Mouse (Mus musculus) liver, embryonic 13.5 days (tissue): ENCODE measurements around the gene Krtap11-1. TPM values are rescaled to one million over a fixed set of nuclear protein-coding genes. Genes with fewer than 3 reads are reported as not detected.

Experiments
- ATAC-seq: fragments of 200-750 bp; cut with Nextera tagmentation; 2 replicates; pipeline ENCODE4 v1.8.0; 2017; ENCODE audit warnings: low read depth, mild to moderate bottlenecking, moderate number of reproducible peaks, moderate library complexity
- DNase-seq: peaks from one replicate; pipeline ENCODE4 v3.0.0; 2022
- H3K27ac ChIP-seq: fragments of 300-500 bp; sonication (generic); 2 replicates; pipeline ENCODE4 v1.5.1; 2015; ENCODE audit warnings: moderate library complexity, mild to moderate bottlenecking, inconsistent platforms
- H3K27me3 ChIP-seq: fragments of 300-500 bp; sonication (generic); 2 replicates; pipeline ENCODE4 v1.6.1; 2015; ENCODE audit warnings: mild to moderate bottlenecking, inconsistent platforms
- H3K36me3 ChIP-seq: fragments of 300-500 bp; sonication (generic); 2 replicates; pipeline ENCODE4 v1.6.1; 2015; ENCODE audit warnings: mild to moderate bottlenecking, inconsistent platforms
- H3K4me1 ChIP-seq: fragments of 300-500 bp; sonication (generic); replicated peaks from 2 replicates; pipeline ENCODE4 v1.6.1; 2015; ENCODE audit warnings: inconsistent platforms
- H3K4me2 ChIP-seq: fragments of 300-500 bp; sonication (generic); 2 replicates; pipeline ENCODE4 v1.6.1; 2015; ENCODE audit warnings: inconsistent platforms, mild to moderate bottlenecking, moderate library complexity
- H3K4me3 ChIP-seq: fragments of 300-500 bp; sonication (generic); replicated peaks from 2 replicates; pipeline ENCODE4 v1.5.1; 2015; ENCODE audit warnings: mild to moderate bottlenecking, inconsistent platforms
- H3K9ac ChIP-seq: fragments of 300-500 bp; sonication (generic); 2 replicates; pipeline ENCODE4 v1.6.1; 2015; ENCODE audit warnings: mild to moderate bottlenecking, inconsistent platforms
- H3K9me3 ChIP-seq: fragments of 300-500 bp; sonication (generic); replicated peaks from 2 replicates; pipeline ENCODE4 v1.6.1; 2016; ENCODE audit warnings: inconsistent platforms
- WGBS: fragments of 180-500 bp; shearing (Covaris S2); methylation state at CpG from one replicate; pipeline ENCODE4 v1.1.7; 2015; ENCODE audit not compliant: insufficient replicate concordance; 5-methylcytosine and 5-hydroxymethylcytosine counted together
- polyA plus RNA-seq: library from polyadenylated mRNA; unstranded; fragments of >200 nt; fragmentation: Nextera tagmentation; extraction: Ambion mirVana; gene quantifications from 2 replicates; pipeline ENCODE4 v1.2.1, GENCODE M21; 2015

Krtap11-1 gene
- polyA plus RNA-seq, 1 experiment from 2014 or later, result not detected

- Histone ChIP-seq H3K9me3 (no peaks in the 10 kb centered on the region), H3K4me3 (no peak overlapping the region), H3K36me3 (no peaks in the 10 kb centered on the region), H3K27ac (no peak overlapping the region), H3K9ac (no peak overlapping the region), H3K4me2 (no peak overlapping the region), H3K4me1 (no peaks in the 10 kb centered on the region), H3K27me3 (no peaks in the 10 kb centered on the region)
- DNase-seq (no peak), ATAC-seq (no peak)
- 72% methylated on average over 6 of the region's 6 CpGs for WGBS
These were observed 1.8 kb downstream of the Krtap11-1 start for GRCm38 (mm10) chr16:89569136-89569535.

- 57% methylated on average over 7 of the region's 7 CpGs for WGBS
- Histone ChIP-seq H3K4me1 (no peaks in the 10 kb centered on the region), H3K9ac (no peak overlapping the region), H3K27ac (no peak overlapping the region), H3K4me2 (no peak overlapping the region), H3K36me3 (no peaks in the 10 kb centered on the region), H3K4me3 (no peak overlapping the region), H3K9me3 (no peaks in the 10 kb centered on the region), H3K27me3 (no peaks in the 10 kb centered on the region)
- ATAC-seq, result no peak
- DNase-seq, result no peak
These were observed 2.8 kb downstream of the Krtap11-1 start for GRCm38 (mm10) chr16:89568141-89568540.

GRCm38 (mm10) chr16:89550298-89550697 is 20.7 kb downstream of the Krtap11-1 start:
- H3K9ac ChIP-seq, result no peak overlapping the region
- no peaks in the 10 kb centered on the region for H3K27me3 ChIP-seq
- no peaks in the 10 kb centered on the region for H3K4me1 ChIP-seq
- no peaks in the 10 kb centered on the region; the same call in 1 of the 2 replicates for H3K9me3 ChIP-seq
- ATAC-seq (no peak), DNase-seq (no peak)
- no peak overlapping the region for H3K27ac ChIP-seq
- H3K4me3 ChIP-seq, result no peak overlapping the region
- no peaks in the 10 kb centered on the region for H3K36me3 ChIP-seq
- H3K4me2 ChIP-seq, result no peak overlapping the region

GRCm38 (mm10) chr16:89538031-89538484 is 32.9 kb downstream of the Krtap11-1 start:
- WGBS, result 70% methylated on average over 5 of the region's 5 CpGs
- H3K9me3 ChIP-seq, result peaks cover 4% of the 10 kb centered on the region; the same call in 1 of the 2 replicates
- no peaks in the 10 kb centered on the region for H3K4me1 ChIP-seq
- no peak overlapping the region for H3K27ac ChIP-seq
- H3K9ac ChIP-seq, result no peak overlapping the region
- no peaks in the 10 kb centered on the region for H3K36me3 ChIP-seq
- no peak overlapping the region for H3K4me3 ChIP-seq
- H3K27me3 ChIP-seq, result no peaks in the 10 kb centered on the region
- no peak overlapping the region for H3K4me2 ChIP-seq
- DNase-seq, result no peak
- no peak for ATAC-seq

GRCm38 (mm10) chr16:89537349-89537748 is 33.6 kb downstream of the Krtap11-1 start:
- WGBS, result 78% methylated on average over 6 of the region's 6 CpGs
- DNase-seq (no peak), ATAC-seq (no peak)
- Histone ChIP-seq H3K4me2 (no peak overlapping the region), H3K27ac (no peak overlapping the region), H3K27me3 (no peaks in the 10 kb centered on the region), H3K36me3 (no peaks in the 10 kb centered on the region), H3K9me3 (no peaks in the 10 kb centered on the region; the same call in 1 of the 2 replicates), H3K9ac (no peak overlapping the region), H3K4me3 (no peak overlapping the region), H3K4me1 (no peaks in the 10 kb centered on the region)

- H3K9me3 ChIP-seq, result no peaks in the 10 kb centered on the region
- H3K36me3 ChIP-seq, result no peaks in the 10 kb centered on the region
- H3K9ac ChIP-seq, result no peak overlapping the region
- H3K27ac ChIP-seq, result no peak overlapping the region
- ATAC-seq (no peak), DNase-seq (no peak)
- no peaks in the 10 kb centered on the region for H3K27me3 ChIP-seq
- H3K4me2 ChIP-seq, result no peak overlapping the region
- no peak overlapping the region for H3K4me3 ChIP-seq
- WGBS, result 52% methylated on average over 7 of the region's 7 CpGs
- H3K4me1 ChIP-seq, result no peaks in the 10 kb centered on the region
These were observed 40.4 kb downstream of the Krtap11-1 start for GRCm38 (mm10) chr16:89530547-89530946.

GRCm38 (mm10) chr16:89529846-89530245 is 41.1 kb downstream of the Krtap11-1 start:
- Histone ChIP-seq H3K4me3 (no peak overlapping the region), H3K27me3 (no peaks in the 10 kb centered on the region)
- ATAC-seq, result no peak

GRCm38 (mm10) chr16:89528380-89528779 is 42.6 kb downstream of the Krtap11-1 start:
- WGBS, result 61% methylated on average over 3 of the region's 3 CpGs

More at GRCm38 (mm10) chr16:89529846-89530245, 41.1 kb downstream of the Krtap11-1 start:
- Histone ChIP-seq H3K9me3 (no peaks in the 10 kb centered on the region), H3K9ac (no peak overlapping the region), H3K4me1 (no peaks in the 10 kb centered on the region), H3K36me3 (no peaks in the 10 kb centered on the region), H3K27ac (no peak overlapping the region), H3K4me2 (no peak overlapping the region)
- DNase-seq, result no peak
- 55% methylated on average over 7 of the region's 7 CpGs for WGBS

GRCm38 (mm10) chr16:89520996-89521395 is 50.0 kb downstream of the Krtap11-1 start:
- Histone ChIP-seq H3K4me2 (no peak overlapping the region), H3K9ac (no peak overlapping the region), H3K4me1 (no peaks in the 10 kb centered on the region), H3K4me3 (no peak overlapping the region), H3K36me3 (no peaks in the 10 kb centered on the region), H3K9me3 (no peaks in the 10 kb centered on the region; the same call in 1 of the 2 replicates), H3K27me3 (no peaks in the 10 kb centered on the region), H3K27ac (no peak overlapping the region)
- ATAC-seq (no peak), DNase-seq (no peak)
- WGBS, result 69% methylated on average over 4 of the region's 4 CpGs

More at GRCm38 (mm10) chr16:89528380-89528779, 42.6 kb downstream of the Krtap11-1 start:
- Histone ChIP-seq H3K4me3 (no peak overlapping the region), H3K27me3 (no peaks in the 10 kb centered on the region), H3K4me1 (no peaks in the 10 kb centered on the region), H3K9me3 (no peaks in the 10 kb centered on the region; the same call in 1 of the 2 replicates), H3K4me2 (no peak overlapping the region), H3K36me3 (no peaks in the 10 kb centered on the region), H3K9ac (no peak overlapping the region), H3K27ac (no peak overlapping the region)
- DNase-seq (no peak), ATAC-seq (no peak)

GRCm38 (mm10) chr16:89520555-89520954 is 50.4 kb downstream of the Krtap11-1 start:
- no peak for ATAC-seq
- no peak overlapping the region for H3K4me3 ChIP-seq
- 69% methylated on average over 2 of the region's 2 CpGs for WGBS

More at GRCm38 (mm10) chr16:89520555-89520954, 50.4 kb downstream of the Krtap11-1 start:
- H3K4me1 ChIP-seq, result no peaks in the 10 kb centered on the region
- no peak overlapping the region for H3K27ac ChIP-seq
- no peak overlapping the region for H3K4me2 ChIP-seq
- no peak overlapping the region for H3K9ac ChIP-seq
- no peak for DNase-seq
- no peaks in the 10 kb centered on the region for H3K27me3 ChIP-seq
- no peaks in the 10 kb centered on the region; the same call in 1 of the 2 replicates for H3K9me3 ChIP-seq
- no peaks in the 10 kb centered on the region for H3K36me3 ChIP-seq
